Mouse (Mus musculus) olfactory bulb, adult 2 months (tissue): ENCODE measurements around the gene Tef.

Source experiments
- CTCF ChIP-seq: fragments of 200-500 bp; IDR thresholded peaks from 2 replicates; pipeline ENCODE4 v1.5.1; 2012; ENCODE audit warnings: low read depth, mild to moderate bottlenecking, low read length, moderate library complexity; ENCODE audit not compliant: insufficient read depth
- POLR2A ChIP-seq: fragments of 200-500 bp; IDR thresholded peaks from 2 replicates; pipeline ENCODE4 v1.6.1; 2012; ENCODE audit warnings: mild to moderate bottlenecking, low read depth, low read length, moderate library complexity; ENCODE audit not compliant: insufficient read depth

DNA sequence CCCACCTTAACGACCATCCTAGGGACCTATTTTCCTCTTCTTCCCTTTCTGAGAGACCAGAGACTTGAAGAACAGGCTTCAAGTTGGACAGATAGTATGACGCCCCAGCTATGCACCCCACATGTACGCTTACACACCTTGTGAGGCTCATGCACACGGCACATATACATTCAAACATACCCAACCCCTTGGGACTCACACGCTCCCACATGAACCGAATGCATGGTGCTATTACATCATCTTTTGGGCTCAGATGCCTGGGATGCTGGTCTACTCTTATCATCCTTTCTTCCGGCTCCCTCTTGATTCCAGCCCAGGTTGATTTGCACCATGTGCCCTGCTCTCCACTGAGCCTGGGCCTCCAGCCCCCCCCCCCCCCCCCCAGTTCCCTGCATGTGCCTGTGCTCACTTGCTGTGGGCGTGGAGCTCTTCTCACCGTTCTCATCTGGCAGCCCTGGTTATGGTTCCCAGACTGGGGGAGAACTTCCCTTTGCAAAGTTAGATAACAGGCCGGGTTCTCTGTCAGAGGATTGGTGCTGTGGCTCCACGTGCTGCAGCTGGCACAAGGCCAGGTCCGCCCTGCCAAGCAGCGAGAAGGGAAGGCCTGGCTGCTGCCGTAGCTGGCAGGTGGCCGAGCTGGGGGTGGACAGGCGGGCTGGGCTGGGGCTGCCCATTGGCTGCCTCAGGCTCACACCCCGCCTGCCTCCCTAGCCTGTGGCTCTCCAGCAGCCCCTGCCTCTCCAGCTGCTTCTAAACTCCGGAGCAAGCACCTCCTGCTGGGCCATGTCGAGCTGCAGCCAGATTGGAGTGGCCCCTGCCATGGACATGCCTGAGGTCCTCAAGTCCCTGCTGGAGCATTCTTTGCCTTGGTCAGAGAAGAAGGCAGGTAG lies at the start of gene Tef:
- TF ChIP-seq CTCF (no peak), POLR2A (peak; percentile 55)
